22 mouse cellular contexts compared by ENCODE assay signal in the genomic region with DNA sequence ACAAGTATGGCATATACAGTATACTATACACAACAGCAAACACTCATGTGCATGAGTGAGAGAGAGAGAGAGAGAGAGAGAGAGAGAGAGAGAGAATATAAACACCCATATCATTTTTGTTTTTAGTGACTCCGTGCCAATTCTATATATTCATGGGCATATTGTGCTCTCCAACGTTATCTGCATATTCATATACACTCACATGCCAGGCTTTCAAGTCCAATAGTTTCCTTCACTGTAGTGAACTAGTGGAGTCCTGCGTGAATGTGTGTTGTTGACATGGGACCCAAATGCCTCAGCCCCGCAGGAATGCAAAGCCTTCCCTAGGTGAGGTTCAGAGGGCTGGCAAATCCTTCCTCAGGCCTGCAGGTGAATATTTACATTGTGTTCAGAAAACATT. TPM values are rescaled to one million over a fixed set of nuclear protein-coding genes. Genes with fewer than 3 reads are reported as not detected.
DNase-seq lines count a peak whose midpoint lies in the region; ATAC-seq lines count a peak whose summit lies in the region.
"Had no signal": no experiment of that assay in that cellular context is flagged by ENCODE, and none has a peak within 500 bp of the region (broad histone marks: within the 10 kb centered on the region; RNA-seq: fewer than 3 reads in every experiment).

No protein-coding gene starts in this region.

- 76% methylated on average over 4 of the region's 4 CpGs for WGBS in forebrain, embryonic 13.5 days
- WGBS in forebrain, embryonic 14.5 days: 70% methylated on average over 4 of the region's 4 CpGs
- WGBS in forebrain, embryonic 16.5 days: 71% methylated on average over 4 of the region's 4 CpGs
- WGBS in forebrain, embryonic 12.5 days: 83% methylated on average over 4 of the region's 4 CpGs

- no peak for DNase-seq in forebrain, embryonic 14.5 days (ENCODE audit: low spot score)
- DNase-seq in frontal cortex, postnatal 14 days (ENCODE audit: low spot score in 2 of 2): no peak
- DNase-seq: adrenal gland, adult 8-10 months; adrenal gland, postnatal 14 days; adrenal gland, postnatal 36 days; B cell, adult 2 months; cerebellum, adult 11-12 months; cerebellum, adult 2 months; cerebellum, adult 9-10 months; cerebellum, postnatal 10 days; cerebellum, postnatal 25 days had no signal

- H3K36me3 ChIP-seq in forebrain, embryonic 13.5 days (ENCODE audit: poor library complexity, severe bottlenecking): no peaks in the 10 kb centered on the region
- H3K36me3 ChIP-seq in forebrain, embryonic 14.5 days (ENCODE audit: control insufficient read depth, insufficient read depth, low read length): no peaks in the 10 kb centered on the region
- no peaks in the 10 kb centered on the region for H3K36me3 ChIP-seq in forebrain, embryonic 16.5 days (ENCODE audit: control insufficient read depth, insufficient read depth)
- H3K36me3 ChIP-seq in forebrain, embryonic 12.5 days (replicated peaks): no peaks in the 10 kb centered on the region
- H3K36me3 ChIP-seq: embryonic facial prominence, embryonic 10.5 days; embryonic facial prominence, embryonic 12.5 days; G1E had no signal

- ATAC-seq in forebrain, embryonic 13.5 days: peak; percentile 43; the same call in 1 of the 2 replicates
- no peak for ATAC-seq in forebrain, embryonic 14.5 days
- ATAC-seq in forebrain, embryonic 16.5 days: peak; percentile 76
- ATAC-seq in forebrain, embryonic 12.5 days (ENCODE audit: low FRiP score): no peak
- ATAC-seq in frontal cortex, adult (ENCODE audit: low TSS enrichment): peak; percentile 42
- ATAC-seq: activated CD4-positive, CD25-positive, alpha-beta regulatory T cell, adult 4 months; CD4-positive, CD25-positive, alpha-beta regulatory T cell, adult 4 months; Patski had no signal

- H3K4me2 ChIP-seq in forebrain, embryonic 13.5 days: no peak overlapping the region
- H3K4me2 ChIP-seq in forebrain, embryonic 14.5 days (ENCODE audit: low read length): no peak overlapping the region
- H3K4me2 ChIP-seq in forebrain, embryonic 16.5 days (ENCODE audit: low read length): no peak overlapping the region
- H3K4me2 ChIP-seq in forebrain, embryonic 12.5 days: no peak overlapping the region
- H3K4me2 ChIP-seq: embryonic facial prominence, embryonic 12.5 days had no signal

- no peaks in the 10 kb centered on the region for H3K9me3 ChIP-seq in forebrain, embryonic 13.5 days (replicated peaks)
- no peaks in the 10 kb centered on the region for H3K9me3 ChIP-seq in forebrain, embryonic 14.5 days (replicated peaks; ENCODE audit: control insufficient read depth, low read length)
- H3K9me3 ChIP-seq in forebrain, embryonic 16.5 days (ENCODE audit: control insufficient read depth, low read length): no peaks in the 10 kb centered on the region
- no peaks in the 10 kb centered on the region for H3K9me3 ChIP-seq in forebrain, embryonic 12.5 days
- H3K9me3 ChIP-seq: embryonic facial prominence, embryonic 10.5 days; embryonic facial prominence, embryonic 12.5 days; G1E had no signal

- no peak overlapping the region for H3K4me3 ChIP-seq in forebrain, embryonic 13.5 days
- no peak overlapping the region for H3K4me3 ChIP-seq in forebrain, embryonic 14.5 days (ENCODE audit: low read depth, low read length)
- H3K4me3 ChIP-seq in forebrain, embryonic 16.5 days (replicated peaks; ENCODE audit: low read length): no peak overlapping the region
- no peak overlapping the region for H3K4me3 ChIP-seq in forebrain, embryonic 12.5 days (replicated peaks)
- H3K4me3 ChIP-seq: embryonic facial prominence, embryonic 10.5 days; embryonic facial prominence, embryonic 12.5 days had no signal

- no peak overlapping the region for H3K9ac ChIP-seq in forebrain, embryonic 13.5 days
- no peak overlapping the region for H3K9ac ChIP-seq in forebrain, embryonic 14.5 days (ENCODE audit: low read length)
- no peak overlapping the region for H3K9ac ChIP-seq in forebrain, embryonic 16.5 days (replicated peaks; ENCODE audit: low read depth, low read length)
- no peak overlapping the region for H3K9ac ChIP-seq in forebrain, embryonic 12.5 days
- H3K9ac ChIP-seq: embryonic facial prominence, embryonic 12.5 days had no signal

- H3K4me1 ChIP-seq in forebrain, embryonic 13.5 days: no peaks in the 10 kb centered on the region
- H3K4me1 ChIP-seq in forebrain, embryonic 14.5 days (ENCODE audit: control insufficient read depth, insufficient read depth, low read length): no peaks in the 10 kb centered on the region
- H3K4me1 ChIP-seq in forebrain, embryonic 16.5 days (replicated peaks; ENCODE audit: control insufficient read depth, insufficient read depth, low read length): peaks cover 9% of the 10 kb centered on the region
- no peaks in the 10 kb centered on the region for H3K4me1 ChIP-seq in forebrain, embryonic 12.5 days
- H3K4me1 ChIP-seq: embryonic facial prominence, embryonic 10.5 days; embryonic facial prominence, embryonic 12.5 days had no signal

- H3K27ac ChIP-seq in forebrain, embryonic 13.5 days: no peak overlapping the region
- no peak overlapping the region for H3K27ac ChIP-seq in forebrain, embryonic 14.5 days (ENCODE audit: low read depth, low read length)
- no peak overlapping the region for H3K27ac ChIP-seq in forebrain, embryonic 16.5 days (ENCODE audit: low read length)
- no peak overlapping the region for H3K27ac ChIP-seq in forebrain, embryonic 12.5 days
- H3K27ac ChIP-seq: embryonic facial prominence, embryonic 10.5 days; embryonic facial prominence, embryonic 12.5 days had no signal

- H3K27me3 ChIP-seq in forebrain, embryonic 13.5 days: no peaks in the 10 kb centered on the region
- no peaks in the 10 kb centered on the region for H3K27me3 ChIP-seq in forebrain, embryonic 14.5 days (replicated peaks; ENCODE audit: control insufficient read depth, insufficient read depth, low read length)
- H3K27me3 ChIP-seq in forebrain, embryonic 16.5 days (replicated peaks; ENCODE audit: control insufficient read depth, insufficient read depth, low read length): no peaks in the 10 kb centered on the region
- H3K27me3 ChIP-seq in forebrain, embryonic 12.5 days: no peaks in the 10 kb centered on the region
- H3K27me3 ChIP-seq: CH12.LX; embryonic facial prominence, embryonic 12.5 days; Patski had no signal

RNA-seq across cellular contexts. Expression of a gene that starts 53.4 kb away (rescaled TPM):
- polyA plus RNA-seq in forebrain, embryonic 13.5 days (2015; fragmentation: Nextera tagmentation; extraction: Ambion mirVana): 8.5 and 10.4 TPM in 2 replicates
- polyA plus RNA-seq in forebrain, embryonic 14.5 days (2014; fragmentation: Nextera tagmentation; extraction: Ambion mirVana): 6.1 and 8.5 TPM in 2 replicates
- polyA plus RNA-seq in forebrain, embryonic 16.5 days (2015; fragmentation: Nextera tagmentation; extraction: Ambion mirVana): 11.8 and 13.0 TPM in 2 replicates
- polyA plus RNA-seq in forebrain, embryonic 12.5 days (2016; fragmentation: Nextera tagmentation; extraction: Ambion mirVana): 6.6 and 10.1 TPM in 2 replicates

Comparison
In these comparisons a context has a peak if more than half of its experiments do, and no peak if none do; other contexts are left out.
1. ATAC-seq: peak in forebrain, embryonic 13.5 days (single experiment), forebrain, embryonic 16.5 days (single experiment) and frontal cortex, adult (single experiment); none in forebrain, embryonic 14.5 days (single experiment) and forebrain, embryonic 12.5 days (single experiment).